Mouse (Mus musculus) layer of hippocampus, postnatal 25 days (tissue): ENCODE results near the gene AL607142.1. TPM values are rescaled to one million over a fixed set of nuclear protein-coding genes. Genes with fewer than 3 reads are reported as not detected.

ENCODE experiments used
- DNase-seq, 2 experiments: peaks; one replicate each; pipeline ENCODE4 v3.0.0; 2022; ENCODE audit warnings: mixed read lengths in 2 of 2, low spot score in 1 of 2; ENCODE audit errors: extremely low spot score in 1 of 2
- total RNA-seq, 2 experiments: library from RNA; stranded (reverse); gene quantifications; 2 replicates each; pipeline ENCODE4 v1.2.3; 2021

Gene AL607142.1
- total RNA-seq, 2 experiments from 2014 or later = not detected

- no peak for DNase-seq
Measured at GRCm38 (mm10) chr4:120054145-120054544, 10.7 kb upstream of the AL607142.1 start.

GRCm38 (mm10) chr4:120056451-120056850, 8.3 kb upstream of the AL607142.1 start:
- DNase-seq = no peak

GRCm38 (mm10) chr4:120057529-120057928, 7.3 kb upstream of the AL607142.1 start:
- no peak for DNase-seq

DNA sequence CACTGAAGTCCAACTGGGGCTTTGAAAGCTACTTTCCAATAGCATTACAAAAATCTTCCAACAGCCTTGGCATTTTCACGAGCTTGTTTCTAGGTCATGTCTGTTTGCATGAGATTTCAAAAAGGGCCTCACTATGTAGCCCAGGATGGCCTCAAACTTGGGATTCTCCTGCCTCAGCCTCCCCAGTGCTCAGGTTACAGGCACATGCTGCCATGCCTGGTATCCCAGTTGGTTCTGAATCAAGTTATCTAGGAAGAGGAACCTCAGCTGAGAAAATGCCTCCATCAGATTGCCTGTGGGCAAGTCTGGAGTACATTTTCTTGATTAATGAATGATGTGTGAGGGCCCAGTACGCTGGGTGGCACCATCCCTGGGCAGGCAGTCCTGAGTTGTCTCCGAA, 6.6 kb upstream of the AL607142.1 start:
- no peak for DNase-seq

DNA sequence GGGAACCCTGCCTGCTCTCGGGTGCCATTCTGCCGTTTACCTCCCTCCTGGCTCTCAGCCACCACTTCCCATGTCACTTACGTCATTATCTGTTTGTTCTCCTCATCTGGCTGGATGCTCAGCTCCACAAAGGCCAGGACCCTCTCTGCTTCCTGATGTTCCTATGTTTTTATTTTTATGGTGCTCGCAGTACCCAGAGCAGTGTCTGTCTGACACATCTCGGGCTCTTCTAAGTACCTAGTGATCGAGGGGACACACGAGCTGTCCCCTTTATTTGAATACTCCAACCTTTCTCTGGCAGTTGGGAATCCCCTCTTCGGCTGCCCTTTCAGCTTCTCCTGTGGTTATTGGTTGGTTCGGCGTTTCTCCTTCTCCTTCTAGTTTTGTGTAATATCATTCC, 6.0 kb upstream of the AL607142.1 start:
- DNase-seq = no peak

DNA sequence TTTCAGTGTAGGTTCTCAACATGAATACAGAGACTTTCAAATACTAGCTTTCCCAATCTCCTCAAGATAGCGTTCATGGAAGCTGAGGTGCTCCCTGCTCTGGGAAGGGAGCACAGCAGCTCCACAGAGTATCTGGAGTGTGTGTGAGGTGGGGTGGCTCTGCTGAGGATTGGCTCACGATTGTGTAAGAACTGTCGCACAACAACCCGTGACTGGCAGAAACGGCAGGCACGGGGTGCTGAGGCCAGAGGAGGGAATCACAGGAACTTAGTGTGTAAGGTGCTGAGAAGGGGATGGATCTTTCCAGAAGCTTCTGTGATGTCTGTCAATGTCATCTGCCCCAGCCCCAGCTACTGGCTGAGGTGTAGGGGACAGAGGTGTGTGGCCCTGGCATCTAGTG, 3.1 kb upstream of the AL607142.1 start:
- no peak for DNase-seq

DNA sequence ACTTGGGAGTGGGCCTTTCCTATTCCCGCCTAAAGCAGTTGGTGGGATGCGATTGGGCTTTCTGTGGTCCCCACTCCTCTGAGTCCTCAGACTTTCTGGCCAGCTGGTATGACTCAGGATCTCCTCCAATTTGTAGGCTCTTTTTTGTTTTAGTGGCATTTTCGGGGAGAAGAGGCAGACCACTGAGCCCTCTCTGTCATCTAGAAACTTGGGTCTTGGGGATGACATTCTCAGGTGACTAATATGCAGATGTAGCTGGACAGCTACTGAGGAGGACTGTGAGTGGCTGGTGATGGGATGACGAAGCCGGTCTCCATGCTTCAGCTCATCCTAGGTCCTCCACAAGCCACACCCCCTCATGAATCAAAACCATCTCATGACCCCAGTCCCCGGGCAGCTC, 2.6 kb upstream of the AL607142.1 start:
- DNase-seq = no peak

GRCm38 (mm10) chr4:120062754-120063153, 2.0 kb upstream of the AL607142.1 start:
- DNase-seq = no peak

DNA sequence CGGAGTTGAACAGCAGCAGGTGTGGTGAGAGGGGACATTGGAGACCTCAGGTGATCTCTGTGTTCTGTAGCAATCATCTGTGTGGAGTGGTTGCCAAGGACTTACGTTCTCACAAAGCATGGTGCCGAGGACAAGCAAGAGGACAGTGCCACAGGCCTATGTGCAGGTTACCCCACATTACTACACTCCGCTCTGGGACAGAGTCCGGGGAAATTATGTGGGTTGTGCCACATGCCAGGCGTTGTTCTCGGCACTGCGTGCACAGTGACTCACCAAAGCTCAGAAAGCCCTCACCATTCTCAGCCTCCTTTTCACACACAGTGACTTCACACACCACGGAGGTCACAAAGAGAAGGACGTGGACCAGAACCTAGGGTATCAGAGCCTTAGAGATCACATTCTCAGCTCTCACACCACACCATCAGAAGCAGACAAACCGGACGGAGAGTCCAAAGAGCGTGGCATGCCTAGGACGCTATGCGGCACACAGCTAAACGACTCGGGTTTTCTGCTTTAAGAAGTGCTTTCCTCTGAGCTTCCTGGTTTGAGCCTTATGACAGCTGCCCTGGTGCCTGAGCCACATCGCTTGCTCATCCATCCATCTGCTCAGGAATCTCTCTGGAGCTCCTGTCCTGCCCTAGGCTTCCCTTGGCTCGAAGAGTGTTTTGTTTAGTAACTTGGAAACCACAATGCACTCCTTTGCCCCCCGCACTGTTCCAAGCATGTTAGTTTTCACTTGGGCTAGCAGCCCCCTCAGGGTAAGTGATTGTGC, 1.3 kb upstream of the AL607142.1 start:
- DNase-seq = no peak

GRCm38 (mm10) chr4:120066841-120067591, 2.2 kb downstream of the AL607142.1 start:
- no peak for DNase-seq

GRCm38 (mm10) chr4:120067592-120068235, 2.9 kb downstream of the AL607142.1 start:
- DNase-seq = no peak

DNA sequence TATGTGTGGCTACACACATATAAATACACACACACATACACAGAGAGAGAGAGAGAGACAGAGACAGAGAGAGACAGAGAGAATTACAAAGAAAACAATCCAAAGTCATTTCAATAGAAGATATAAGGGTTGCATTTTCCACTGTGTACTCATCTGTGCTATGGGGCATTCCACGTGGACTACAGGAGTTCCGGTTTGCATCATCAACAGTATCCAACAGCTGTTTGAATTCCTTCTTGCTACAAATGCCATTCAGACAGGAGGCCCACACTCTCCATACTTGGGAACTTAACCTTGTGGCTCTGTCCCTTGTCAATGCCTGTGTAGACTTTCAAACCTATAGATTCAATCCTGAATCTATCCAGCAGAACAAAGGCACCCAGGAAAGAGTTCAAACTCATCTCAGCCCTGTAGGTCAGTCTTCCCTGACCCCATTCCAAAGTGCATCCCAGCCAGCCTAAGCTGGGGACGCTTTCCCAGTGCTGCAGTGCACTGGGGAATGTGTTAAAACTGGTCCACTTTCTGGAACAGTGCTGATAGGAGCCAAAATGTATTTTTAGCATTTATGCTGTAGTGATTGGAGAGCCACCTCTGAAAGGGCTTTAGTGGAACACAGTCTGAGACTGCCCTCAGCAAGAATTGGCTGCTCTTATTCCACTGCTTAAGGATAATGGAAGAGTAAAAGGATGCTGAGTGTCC, 4.2 kb downstream of the AL607142.1 start:
- DNase-seq = no peak

- DNase-seq = no peak
Measured at GRCm38 (mm10) chr4:120069582-120069980, 4.8 kb downstream of the AL607142.1 start.

DNA sequence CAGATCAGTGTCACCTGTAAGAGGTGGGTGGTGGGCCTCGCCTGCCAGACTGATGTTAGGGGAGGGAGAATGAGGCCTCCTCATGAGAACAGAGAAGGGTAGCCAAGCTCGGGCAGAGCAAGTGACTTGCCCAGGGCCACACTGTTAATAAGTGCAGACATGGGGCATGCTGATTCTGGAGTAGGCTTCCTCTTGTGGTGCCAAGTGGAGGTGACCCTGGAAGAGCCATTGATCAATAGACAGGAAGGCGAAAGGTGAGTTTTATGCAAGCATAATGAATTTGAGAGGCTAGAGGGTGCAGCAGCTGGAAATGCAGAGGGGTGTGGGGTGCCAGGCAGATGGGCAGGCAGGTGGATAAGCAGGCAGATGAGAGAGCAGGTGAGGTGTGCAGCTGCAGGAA, 6.6 kb downstream of the AL607142.1 start:
- no peak for DNase-seq

DNA sequence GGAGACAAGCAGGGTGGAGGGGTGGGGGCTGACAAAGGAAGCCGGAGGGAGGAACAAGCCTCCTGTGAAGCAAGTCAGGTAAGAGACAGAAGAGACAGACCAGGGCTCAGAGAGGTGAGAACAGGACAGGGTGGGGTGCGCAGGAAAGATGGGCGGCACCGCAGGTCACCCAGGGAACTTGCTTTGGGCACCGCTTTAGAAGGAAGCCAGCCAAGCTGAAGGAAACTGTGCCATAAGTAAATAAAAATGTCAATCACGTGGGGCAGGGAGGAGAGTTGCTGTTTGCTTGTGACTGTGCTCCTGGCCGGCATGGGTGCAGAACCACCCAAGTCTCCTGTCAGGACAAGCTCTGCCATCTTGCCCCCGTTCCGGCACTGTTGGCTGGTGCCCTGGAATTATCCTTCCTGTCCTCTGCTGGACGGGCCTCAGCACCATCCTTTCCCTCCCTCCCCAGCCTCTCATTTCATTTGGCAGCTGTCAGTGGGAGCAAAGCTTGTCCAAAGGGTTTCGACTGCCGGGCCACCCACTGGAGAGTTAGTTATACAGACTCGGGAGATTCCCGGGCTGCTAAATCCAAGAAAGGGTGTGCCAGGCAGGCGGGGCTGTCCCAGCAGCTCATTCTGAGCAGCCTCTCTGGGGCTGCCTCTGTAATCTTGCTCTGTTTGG, 7.2 kb downstream of the AL607142.1 start:
- DNase-seq = no peak

GRCm38 (mm10) chr4:120074061-120074460, 9.3 kb downstream of the AL607142.1 start:
- DNase-seq = peak in 1 of 2 experiments; percentile 26

GRCm38 (mm10) chr4:120077322-120077721, 12.5 kb downstream of the AL607142.1 start:
- no peak for DNase-seq

DNA sequence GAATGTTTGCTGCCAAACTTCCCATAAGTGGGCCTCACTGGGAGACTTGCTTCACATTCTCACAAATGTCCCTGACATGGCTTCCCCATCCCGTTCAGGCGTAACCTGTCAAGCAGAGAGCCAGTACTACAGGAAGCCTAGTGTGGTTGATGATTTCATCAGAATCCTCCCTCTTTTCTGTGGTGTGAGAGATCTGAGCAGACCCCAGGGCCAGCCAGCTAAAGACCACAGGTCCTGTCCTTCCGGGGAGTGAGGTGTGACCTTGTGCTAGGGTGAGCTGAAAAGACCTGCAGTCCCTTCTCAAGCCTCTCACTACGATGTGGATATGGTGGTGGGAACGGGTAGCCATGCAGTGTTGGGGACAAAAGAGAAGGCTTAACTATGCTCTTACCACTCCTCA, 17.7 kb downstream of the AL607142.1 start:
- no peak for DNase-seq

DNA sequence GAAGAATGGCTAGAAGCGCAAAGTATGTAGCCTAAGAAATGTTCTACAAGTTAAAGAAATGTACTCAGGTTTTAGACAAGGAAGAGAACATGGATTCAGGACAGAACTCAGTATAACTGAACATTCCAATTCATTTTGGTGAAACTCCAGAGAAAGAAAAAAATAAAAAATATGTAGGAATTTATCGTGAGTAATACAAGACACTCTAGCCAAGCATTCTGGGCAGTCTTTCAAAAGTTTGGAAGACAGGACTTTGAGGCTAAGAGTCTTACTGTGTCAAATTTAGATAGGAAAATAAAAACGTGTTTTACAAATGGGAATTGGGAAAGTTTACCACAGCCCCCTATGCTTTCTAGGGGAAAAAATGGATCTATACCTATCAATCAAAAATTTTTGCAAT, 18.9 kb downstream of the AL607142.1 start:
- no peak for DNase-seq

- no peak for DNase-seq
Measured at GRCm38 (mm10) chr4:120089536-120089935, 24.7 kb downstream of the AL607142.1 start.
